Mouse (Mus musculus): ENCODE measurements around the gene Ampd2. TPM values are rescaled to one million over a fixed set of nuclear protein-coding genes. Genes with fewer than 3 reads are reported as not detected.

Gene Ampd2
- polyA plus RNA-seq, 1 experiment, result 48.2 TPM

- no peaks in the 10 kb centered on the region for H3K36me3 ChIP-seq (ENCODE audit: control insufficient read depth, insufficient read depth, low read length, poor library complexity, severe bottlenecking)
- no peak overlapping the region for H3K4me3 ChIP-seq (ENCODE audit: low read depth, low read length)
- H3K27ac ChIP-seq (ENCODE audit: insufficient read depth, low read length), result no peak overlapping the region
- H3K4me1 ChIP-seq (ENCODE audit: control insufficient read depth, insufficient read depth, low read length), result no peaks in the 10 kb centered on the region
- no peaks in the 10 kb centered on the region for H3K27me3 ChIP-seq (ENCODE audit: control insufficient read depth, insufficient read depth, low read length, poor library complexity, severe bottlenecking)
- H3K9me3 ChIP-seq (replicated peaks; ENCODE audit: control insufficient read depth, insufficient read depth, low read length, poor library complexity, severe bottlenecking), result no peaks in the 10 kb centered on the region
- no peak overlapping the region for H3K9ac ChIP-seq (ENCODE audit: low read depth, poor library complexity, severe bottlenecking)
- no peak for TF ChIP-seq CTCF (IDR thresholded peaks at IDR 0.05; ENCODE audit: low read depth, low read length)
- TF ChIP-seq EP300 (IDR thresholded peaks at IDR 0.05; ENCODE audit: insufficient read depth, low read depth, low read length), result no peak
These were observed 59.9 kb downstream of the Ampd2 start for GRCm38 (mm10) chr3:108026597-108026996.

DNA sequence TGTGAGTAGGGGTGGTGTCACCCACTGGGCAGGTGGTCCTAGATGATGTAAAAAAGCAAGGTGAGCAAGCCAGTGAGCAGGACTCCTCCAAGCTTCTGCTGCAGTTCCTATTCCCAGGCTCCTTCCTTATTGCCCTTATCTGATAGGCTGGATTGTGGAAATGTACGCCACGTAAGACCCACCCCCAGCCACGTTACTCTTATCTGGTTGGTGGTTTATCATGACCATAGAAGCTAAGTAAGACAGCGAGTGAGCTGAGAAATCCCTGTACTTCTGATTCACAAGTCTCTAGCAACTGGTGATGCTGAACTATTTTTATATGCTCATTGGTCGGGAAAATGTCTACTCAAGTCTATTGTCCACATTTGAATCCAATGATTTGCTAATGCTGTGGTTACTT is 60.4 kb downstream of the Ampd2 start:
- no peaks in the 10 kb centered on the region for H3K4me1 ChIP-seq (ENCODE audit: control insufficient read depth, insufficient read depth, low read length)
- H3K4me3 ChIP-seq (ENCODE audit: low read depth, low read length), result no peak overlapping the region
- no peak overlapping the region for H3K27ac ChIP-seq (ENCODE audit: insufficient read depth, low read length)
- H3K9me3 ChIP-seq (replicated peaks; ENCODE audit: control insufficient read depth, insufficient read depth, low read length, poor library complexity, severe bottlenecking), result no peaks in the 10 kb centered on the region
- no peak for TF ChIP-seq EP300 (IDR thresholded peaks at IDR 0.05; ENCODE audit: insufficient read depth, low read depth, low read length)
- no peaks in the 10 kb centered on the region for H3K36me3 ChIP-seq (ENCODE audit: control insufficient read depth, insufficient read depth, low read length, poor library complexity, severe bottlenecking)
- H3K27me3 ChIP-seq (ENCODE audit: control insufficient read depth, insufficient read depth, low read length, poor library complexity, severe bottlenecking), result no peaks in the 10 kb centered on the region
- no peak overlapping the region for H3K9ac ChIP-seq (ENCODE audit: low read depth, poor library complexity, severe bottlenecking)

GRCm38 (mm10) chr3:108025318-108025717 is 61.1 kb downstream of the Ampd2 start:
- TF ChIP-seq POLR2A (IDR thresholded peaks at IDR 0.05; ENCODE audit: insufficient read depth, low read length) (no peak), CTCF (IDR thresholded peaks at IDR 0.05; ENCODE audit: low read depth, low read length) (no peak), EP300 (IDR thresholded peaks at IDR 0.05; ENCODE audit: insufficient read depth, low read depth, low read length) (no peak)
- Histone ChIP-seq H3K27ac (ENCODE audit: insufficient read depth, low read length) (no peak overlapping the region), H3K36me3 (ENCODE audit: control insufficient read depth, insufficient read depth, low read length, poor library complexity, severe bottlenecking) (no peaks in the 10 kb centered on the region), H3K9ac (ENCODE audit: low read depth, poor library complexity, severe bottlenecking) (no peak overlapping the region), H3K4me3 (ENCODE audit: low read depth, low read length) (no peak overlapping the region), H3K27me3 (ENCODE audit: control insufficient read depth, insufficient read depth, low read length, poor library complexity, severe bottlenecking) (no peaks in the 10 kb centered on the region), H3K9me3 (replicated peaks; ENCODE audit: control insufficient read depth, insufficient read depth, low read length, poor library complexity, severe bottlenecking) (no peaks in the 10 kb centered on the region), H3K4me1 (ENCODE audit: control insufficient read depth, insufficient read depth, low read length) (no peaks in the 10 kb centered on the region)

Other genes starting within 250 kb of the Ampd2 start
- gene Eps8l3, start 209.4 kb downstream of the Ampd2 start, polyA plus RNA-seq (2011; ENCODE audit: insufficient read depth, insufficient read length, low read depth, missing spikeins), result not detected in 2 replicates
- gene Gstm5, start 190.8 kb downstream of the Ampd2 start, polyA plus RNA-seq (2011; ENCODE audit: insufficient read depth, insufficient read length, low read depth, missing spikeins), result 21.3 and 22.2 TPM in 2 replicates
- 4.4 and 4.6 TPM in 2 replicates for gene Gstm7, start 154.8 kb downstream of the Ampd2 start, polyA plus RNA-seq (2011; ENCODE audit: insufficient read depth, insufficient read length, low read depth, missing spikeins)
- gene Gstm6, start 142.9 kb downstream of the Ampd2 start, polyA plus RNA-seq (2011; ENCODE audit: insufficient read depth, insufficient read length, low read depth, missing spikeins), result 27.1 and 27.8 TPM in 2 replicates
- gene Gstm3, start 117.4 kb downstream of the Ampd2 start, polyA plus RNA-seq (2011; ENCODE audit: insufficient read depth, insufficient read length, low read depth, missing spikeins), result 24.6 and 31.6 TPM in 2 replicates
- gene Gstm2, start 100.2 kb downstream of the Ampd2 start, polyA plus RNA-seq (2011; ENCODE audit: insufficient read depth, insufficient read length, low read depth, missing spikeins), result 74.8 and 77.0 TPM in 2 replicates
- gene Gstm1, start 68.7 kb downstream of the Ampd2 start, polyA plus RNA-seq (2011; ENCODE audit: insufficient read depth, insufficient read length, low read depth, missing spikeins), result 163 and 187 TPM in 2 replicates
- 14.0 and 15.1 TPM in 2 replicates for gene Gstm4, start 41.8 kb downstream of the Ampd2 start, polyA plus RNA-seq (2011; ENCODE audit: insufficient read depth, insufficient read length, low read depth, missing spikeins)
- 3.2 and 3.5 TPM in 2 replicates for gene Gnat2, start 6.1 kb upstream of the Ampd2 start, polyA plus RNA-seq (2011; ENCODE audit: insufficient read depth, insufficient read length, low read depth, missing spikeins)
- gene Gnai3, start 59.5 kb upstream of the Ampd2 start, polyA plus RNA-seq (2011; ENCODE audit: insufficient read depth, insufficient read length, low read depth, missing spikeins), result 116 and 127 TPM in 2 replicates
- gene Gpr61, start 68.2 kb upstream of the Ampd2 start, polyA plus RNA-seq (2011; ENCODE audit: insufficient read depth, insufficient read length, low read depth, missing spikeins), result not detected in 2 replicates
- 4.9 and 5.6 TPM in 2 replicates for gene Amigo1, start 99.7 kb upstream of the Ampd2 start, polyA plus RNA-seq (2011; ENCODE audit: insufficient read depth, insufficient read length, low read depth, missing spikeins)
- 3.3 and 3.7 TPM in 2 replicates for gene Cyb561d1, start 114.6 kb upstream of the Ampd2 start, polyA plus RNA-seq (2011; ENCODE audit: insufficient read depth, insufficient read length, low read depth, missing spikeins)
- 4.3 and 9.2 TPM in 2 replicates for gene Atxn7l2, start 124.3 kb upstream of the Ampd2 start, polyA plus RNA-seq (2011; ENCODE audit: insufficient read depth, insufficient read length, low read depth, missing spikeins)
- not detected in 2 replicates for gene Sypl2, start 140.0 kb upstream of the Ampd2 start, polyA plus RNA-seq (2011; ENCODE audit: insufficient read depth, insufficient read length, low read depth, missing spikeins)
- gene Psma5, start 170.3 kb upstream of the Ampd2 start, polyA plus RNA-seq (2011; ENCODE audit: insufficient read depth, insufficient read length, low read depth, missing spikeins), result 159 and 168 TPM in 2 replicates
- 21.5 and 25.6 TPM in 2 replicates for gene Sort1, start 197.4 kb upstream of the Ampd2 start, polyA plus RNA-seq (2011; ENCODE audit: insufficient read depth, insufficient read length, low read depth, missing spikeins)